Mouse (Mus musculus) hematopoietic stem cell, adult 5-6 weeks (primary cell): Measurements from ENCODE around the gene Pitpnb. TPM values are rescaled to one million over a fixed set of nuclear protein-coding genes. Genes with fewer than 3 reads are reported as not detected.

Source experiments
- ATAC-seq, 2 experiments: fragments of 125-278 bp in 1 of 2; replicated peaks in 1 of 2; 2 replicates each; pipeline ENCODE4 v1.8.0; 2016 to 2017; ENCODE audit warnings: inconsistent platforms in 2 of 2, mild to moderate bottlenecking in 2 of 2, moderate number of reproducible peaks in 2 of 2, low read depth in 1 of 2, moderate TSS enrichment in 1 of 2; ENCODE audit not compliant: low FRiP score in 2 of 2, poor library complexity in 2 of 2, severe bottlenecking in 2 of 2, insufficient read depth in 1 of 2, low TSS enrichment in 1 of 2
- total RNA-seq: library from RNA; stranded (forward); fragments of 172-1452, 232-1000 nt; gene quantifications from 2 replicates; pipeline ENCODE4 v1.2.3, GENCODE M21; 2017

The Pitpnb gene
- total RNA-seq, 1 experiment from 2014 or later = 27.7 TPM

GRCm38 (mm10) chr5:111414192-111414591, 83.6 kb downstream of the Pitpnb start:
- peak; percentile 81 to 86 for ATAC-seq

GRCm38 (mm10) chr5:111414770-111415249, 84.2 kb downstream of the Pitpnb start:
- no peak for ATAC-seq

- ATAC-seq = no peak
Measured at GRCm38 (mm10) chr5:111415575-111415974, 85.0 kb downstream of the Pitpnb start.

GRCm38 (mm10) chr5:111416048-111416447, 85.5 kb downstream of the Pitpnb start:
- ATAC-seq = no peak

GRCm38 (mm10) chr5:111416591-111417374, 86.2 kb downstream of the Pitpnb start, which contains the start of gene Mn1:
TSS of gene Mn1 (plus strand) at chr5:111417362.
- peak; percentile 7 to 33; a peak in 2 of 4 replicates for ATAC-seq

- ATAC-seq = no peak
Measured at GRCm38 (mm10) chr5:111417378-111418131, 87.0 kb downstream of the Pitpnb start.

- no peak for ATAC-seq
Measured at GRCm38 (mm10) chr5:111418202-111419120, 87.9 kb downstream of the Pitpnb start.

- ATAC-seq = no peak
Measured at GRCm38 (mm10) chr5:111419121-111419881, 88.7 kb downstream of the Pitpnb start.

GRCm38 (mm10) chr5:111420011-111420691, 89.6 kb downstream of the Pitpnb start:
- no peak for ATAC-seq

- ATAC-seq = no peak
Measured at GRCm38 (mm10) chr5:111420896-111421295, 90.3 kb downstream of the Pitpnb start.

- no peak for ATAC-seq
Measured at GRCm38 (mm10) chr5:111421424-111421823, 90.9 kb downstream of the Pitpnb start.

GRCm38 (mm10) chr5:111422058-111422800, 91.7 kb downstream of the Pitpnb start:
- no peak for ATAC-seq

- no peak for ATAC-seq
Measured at GRCm38 (mm10) chr5:111423011-111423410, 92.4 kb downstream of the Pitpnb start.

GRCm38 (mm10) chr5:111423616-111424015, 93.1 kb downstream of the Pitpnb start:
- ATAC-seq = no peak

- no peak for ATAC-seq
Measured at GRCm38 (mm10) chr5:111425813-111426212, 95.2 kb downstream of the Pitpnb start.

GRCm38 (mm10) chr5:111426249-111426648, 95.7 kb downstream of the Pitpnb start:
- ATAC-seq = no peak
